Mouse (Mus musculus) G1E (cell line): Measurements from ENCODE around the gene Pde10a. TPM values are rescaled to one million over a fixed set of nuclear protein-coding genes. Genes with fewer than 3 reads are reported as not detected.

Experiments
- ATAC-seq: 2 replicates; pipeline ENCODE4 v1.8.0; 2016; ENCODE audit warnings: mild to moderate bottlenecking; ENCODE audit not compliant: insufficient number of reproducible peaks, poor library complexity, low FRiP score, severe bottlenecking; ENCODE audit errors: extremely low read depth
- DNase-seq: peaks from one replicate; pipeline ENCODE4 v3.0.0; 2012; ENCODE audit warnings: low spot score
- H3K27me3 ChIP-seq: 2 replicates; pipeline ENCODE4 v1.6.1; 2012; ENCODE audit warnings: mild to moderate bottlenecking, low read length, inconsistent platforms; ENCODE audit not compliant: insufficient read depth
- H3K36me3 ChIP-seq: replicated peaks from 2 replicates; pipeline ENCODE3; 2012; ENCODE audit warnings: mild to moderate bottlenecking, inconsistent platforms
- H3K4me1 ChIP-seq: 2 replicates; pipeline ENCODE4 v1.6.1; 2012; ENCODE audit warnings: low read depth, low read length, inconsistent platforms, mixed read lengths; ENCODE audit not compliant: insufficient read depth
- H3K4me3 ChIP-seq: 2 replicates; pipeline ENCODE4 v1.5.1; 2012; ENCODE audit warnings: low read depth, mild to moderate bottlenecking, inconsistent platforms, low read length, moderate library complexity, mixed read lengths
- H3K9me3 ChIP-seq: replicated peaks from 2 replicates; pipeline ENCODE4 v1.6.1; 2012; ENCODE audit warnings: inconsistent platforms
- CTCF ChIP-seq: IDR thresholded peaks from 2 replicates; pipeline ENCODE4 v1.5.1; 2012; ENCODE audit warnings: low read depth, low read length, inconsistent platforms, mixed read lengths
- GATA1 ChIP-seq: IDR thresholded peaks from 2 replicates; pipeline ENCODE4 v1.6.1; 2012; ENCODE audit warnings: borderline replicate concordance, low read length, inconsistent platforms, mixed read lengths
- GATA2 ChIP-seq: IDR thresholded peaks from 2 replicates; pipeline ENCODE4 v1.6.1; 2012; ENCODE audit warnings: low read depth, low read length, inconsistent platforms, borderline replicate concordance
- POLR2AphosphoS5 ChIP-seq: IDR thresholded peaks from 2 replicates; pipeline ENCODE4 v1.6.1; 2012; ENCODE audit warnings: low read depth, low read length, inconsistent platforms; ENCODE audit not compliant: insufficient replicate concordance
- TAL1 ChIP-seq: conservative IDR thresholded peaks from 2 replicates; pipeline ENCODE4 v1.6.1; 2012; ENCODE audit warnings: low read depth, low read length, inconsistent platforms, mixed read lengths
- polyA plus RNA-seq: library from polyadenylated mRNA; stranded (reverse); fragments of >175 nt; gene quantifications from 2 replicates; pipeline ENCODE4 v1.2.3, GENCODE M21; 2012
- total RNA-seq, 2 experiments: library from RNA; stranded (forward) in 1 of 2; stranded (reverse) in 1 of 2; fragments of 200-1000 nt in 1 of 2; fragments of >200 nt in 1 of 2; fragmentation: Nextera tagmentation in 1 of 2; gene quantifications; 2 replicates each; pipeline ENCODE4 v1.2.3; 2014 to 2017

Gene Pde10a
- total and polyA plus RNA-seq, 3 experiments = 0.27 to 0.83 TPM; not detected in 1

- peaks cover 7% of the 10 kb centered on the region for H3K27me3 ChIP-seq
- H3K4me3 ChIP-seq = no peak overlapping the region
- DNase-seq = no peak
- ATAC-seq = no peak
- TF ChIP-seq CTCF = no peak
- no peak for TF ChIP-seq GATA2
- TF ChIP-seq TAL1 = no peak
- no peak for TF ChIP-seq POLR2AphosphoS5
- no peak for TF ChIP-seq GATA1
- H3K4me1 ChIP-seq = no peaks in the 10 kb centered on the region
- H3K36me3 ChIP-seq = no peaks in the 10 kb centered on the region
- peaks cover 3% of the 10 kb centered on the region for H3K9me3 ChIP-seq
Observed at GRCm38 (mm10) chr17:8974823-8975397, 449.7 kb downstream of the Pde10a start.

GRCm38 (mm10) chr17:8976745-8977144 lies 451.6 kb downstream of the Pde10a start:
- Histone ChIP-seq H3K9me3 (peaks cover 7% of the 10 kb centered on the region), H3K36me3 (no peaks in the 10 kb centered on the region), H3K4me3 (no peak overlapping the region), H3K27me3 (peaks cover 12% of the 10 kb centered on the region), H3K4me1 (no peaks in the 10 kb centered on the region)
- TF ChIP-seq GATA2 (no peak), GATA1 (no peak), CTCF (no peak), POLR2AphosphoS5 (no peak), TAL1 (no peak)
- no peak for ATAC-seq
- no peak for DNase-seq

DNA sequence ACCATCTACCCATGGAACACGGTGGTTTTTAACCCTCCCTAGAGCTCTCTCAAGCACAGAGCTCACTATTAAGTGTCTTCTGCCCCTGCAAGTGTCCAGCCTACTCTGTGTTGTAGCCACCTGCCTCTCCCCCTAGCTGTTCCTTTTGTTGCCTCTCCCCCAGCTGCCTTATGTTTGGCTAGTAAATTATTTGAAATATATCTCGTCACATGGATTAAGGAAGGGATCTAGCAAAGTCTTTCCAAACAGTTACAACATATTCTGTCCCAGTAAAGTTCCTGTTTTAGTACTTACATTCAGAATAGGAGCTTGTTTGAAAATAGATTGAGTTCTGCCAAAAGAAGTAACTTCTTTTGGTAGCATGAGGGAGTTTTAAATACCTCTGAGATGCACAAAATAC lies 452.1 kb downstream of the Pde10a start:
- H3K36me3 ChIP-seq = no peaks in the 10 kb centered on the region
- no peak for TF ChIP-seq GATA1
- TF ChIP-seq GATA2 = no peak
- no peak for TF ChIP-seq CTCF
- no peak for TF ChIP-seq POLR2AphosphoS5
- TF ChIP-seq TAL1 = no peak
- no peak for ATAC-seq

DNA sequence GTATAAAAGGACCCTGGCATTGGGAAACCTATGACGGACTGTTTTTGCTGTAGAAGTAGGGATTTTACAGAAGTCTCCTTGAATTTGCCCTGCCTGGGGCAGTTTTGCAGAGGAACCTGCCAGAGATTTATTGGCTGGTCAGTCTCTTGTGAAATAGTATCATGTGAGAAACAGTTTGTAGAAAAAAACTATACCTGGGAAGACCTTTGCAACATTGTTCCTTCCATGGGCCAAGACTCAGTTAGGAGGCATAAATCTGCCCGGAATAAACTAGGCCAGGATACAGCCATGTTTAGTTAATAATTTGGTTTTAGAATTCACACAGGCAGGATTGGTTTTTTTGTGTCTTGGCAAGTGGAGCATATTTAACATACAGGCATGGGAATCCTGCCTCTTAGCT lies 458.4 kb downstream of the Pde10a start:
- Histone ChIP-seq H3K27me3 (peaks cover 11% of the 10 kb centered on the region), H3K36me3 (no peaks in the 10 kb centered on the region), H3K4me1 (no peaks in the 10 kb centered on the region), H3K9me3 (peaks cover 19% of the 10 kb centered on the region), H3K4me3 (no peak overlapping the region)
- ATAC-seq (no peak), DNase-seq (no peak)
- no peak for TF ChIP-seq POLR2AphosphoS5
- TF ChIP-seq GATA2 = no peak
- no peak for TF ChIP-seq CTCF
- TF ChIP-seq GATA1 = no peak
- no peak for TF ChIP-seq TAL1

More for the DNA sequence above, 452.1 kb downstream of the Pde10a start:
- DNase-seq = no peak
- peaks cover 10% of the 10 kb centered on the region for H3K9me3 ChIP-seq
- H3K4me3 ChIP-seq = no peak overlapping the region
- H3K27me3 ChIP-seq = peaks cover 13% of the 10 kb centered on the region
- no peaks in the 10 kb centered on the region for H3K4me1 ChIP-seq

DNA sequence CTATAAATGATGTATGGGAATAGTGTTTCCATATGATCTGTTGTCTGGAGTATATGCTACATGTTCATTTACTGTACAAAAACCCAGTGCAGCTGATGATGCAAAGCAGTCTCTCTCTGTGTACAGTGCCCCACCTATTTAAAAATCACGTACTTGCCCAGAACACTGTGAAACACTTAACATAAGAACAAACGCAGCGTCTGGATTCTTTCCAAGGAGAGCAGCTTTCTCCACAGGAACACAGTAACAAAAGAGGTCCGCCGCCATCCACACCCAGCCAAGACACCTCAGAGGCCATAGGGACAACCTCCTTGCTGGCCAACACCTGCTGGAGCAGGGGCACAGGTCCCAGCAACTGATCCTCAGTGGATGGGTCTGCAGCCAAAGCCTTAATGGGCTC lies 460.5 kb downstream of the Pde10a start:
- TF ChIP-seq GATA1 (no peak), CTCF (no peak), TAL1 (no peak), GATA2 (no peak), POLR2AphosphoS5 (no peak)
- peaks cover 5% of the 10 kb centered on the region; the same call in 1 of the 2 replicates for H3K27me3 ChIP-seq
- no peaks in the 10 kb centered on the region for H3K4me1 ChIP-seq
- no peak overlapping the region for H3K4me3 ChIP-seq
- peaks cover 26% of the 10 kb centered on the region for H3K9me3 ChIP-seq
- DNase-seq (no peak), ATAC-seq (no peak)
- H3K36me3 ChIP-seq = no peaks in the 10 kb centered on the region

DNA sequence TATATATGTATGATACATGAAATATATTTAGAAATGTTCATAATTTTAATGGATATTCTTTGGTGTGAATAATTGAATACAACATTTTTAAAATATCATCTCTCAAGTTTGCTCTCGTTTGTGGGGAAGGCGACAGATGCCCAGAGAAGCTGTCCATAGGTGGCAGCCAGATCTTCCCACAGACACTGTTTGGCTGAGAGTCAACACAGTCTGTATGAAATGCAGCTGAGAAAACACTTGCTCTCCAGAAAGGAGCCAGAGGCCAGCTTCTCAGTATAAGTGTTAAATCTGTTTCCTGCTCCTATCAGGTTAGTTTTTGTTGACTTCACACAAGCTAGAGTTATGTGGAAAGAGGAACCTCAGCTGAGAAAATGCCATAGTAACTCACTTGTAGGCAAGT lies 461.4 kb downstream of the Pde10a start:
- H3K4me3 ChIP-seq = no peak overlapping the region
- peaks cover 27% of the 10 kb centered on the region for H3K9me3 ChIP-seq
- H3K4me1 ChIP-seq = no peaks in the 10 kb centered on the region
- ATAC-seq (no peak), DNase-seq (no peak)
- H3K36me3 ChIP-seq = no peaks in the 10 kb centered on the region
- peaks cover 3% of the 10 kb centered on the region; the same call in 1 of the 2 replicates for H3K27me3 ChIP-seq
- TF ChIP-seq TAL1 (no peak), CTCF (no peak), GATA2 (no peak), POLR2AphosphoS5 (no peak), GATA1 (no peak)
